Mouse (Mus musculus) liver, embryonic 14.5 days (tissue): ENCODE results near the gene Gm10354. TPM values are rescaled to one million over a fixed set of nuclear protein-coding genes. Genes with fewer than 3 reads are reported as not detected.
A peak's percentile ranks its signal among the peaks of the same experiment; 100 is the strongest.
"Not testable (repeated sequence)": the region's sequence is repeated elsewhere in the genome, so short reads cannot be mapped to it uniquely, and the experiment has no call there.

ENCODE experiments used
- ATAC-seq: fragments of 200-750 bp; cut with Nextera tagmentation; 2 replicates; pipeline ENCODE4 v1.8.0; 2017; ENCODE audit warnings: moderate number of reproducible peaks, mild to moderate bottlenecking, moderate library complexity; ENCODE audit not compliant: insufficient read depth
- DNase-seq, 3 experiments: peaks; one replicate each; pipeline ENCODE4 v3.0.0-alpha.2; 2012 to 2013; ENCODE audit warnings: low read depth in 3 of 3, low spot score in 3 of 3
- H3K27ac ChIP-seq: fragments of 300-500 bp; sonication (generic); 2 replicates; pipeline ENCODE4 v1.5.1; 2014; ENCODE audit warnings: moderate library complexity, mild to moderate bottlenecking, control low read depth, inconsistent platforms
- H3K27me3 ChIP-seq: fragments of 300-500 bp; sonication (generic); 2 replicates; pipeline ENCODE4 v1.6.1; 2014; ENCODE audit warnings: mild to moderate bottlenecking, low read length, moderate library complexity; ENCODE audit not compliant: control insufficient read depth, insufficient read depth
- H3K36me3 ChIP-seq: fragments of 300-500 bp; sonication (generic); replicated peaks from 2 replicates; pipeline ENCODE4 v1.6.1; 2014; ENCODE audit warnings: low read depth; ENCODE audit not compliant: control insufficient read depth, insufficient read depth
- H3K4me1 ChIP-seq, 2 experiments: fragments of 200-500 bp in 1 of 2; fragments of 300-500 bp in 1 of 2; sonication (generic) in 1 of 2; replicated peaks; 2 replicates each; pipeline ENCODE4 v1.6.1; 2012 to 2014; ENCODE audit warnings: antibody characterized with exemption in 1 of 2, inconsistent platforms in 1 of 2, low read length in 1 of 2; ENCODE audit not compliant: control insufficient read depth in 2 of 2, insufficient read depth in 2 of 2
- H3K4me2 ChIP-seq: fragments of 300-500 bp; sonication (generic); 2 replicates; pipeline ENCODE4 v1.6.1; 2014; ENCODE audit warnings: low read depth, mild to moderate bottlenecking, control low read depth, moderate library complexity
- H3K4me3 ChIP-seq, 2 experiments: fragments of 200-500 bp in 1 of 2; fragments of 300-500 bp in 1 of 2; sonication (generic) in 1 of 2; 2 replicates each; pipeline ENCODE4 v1.5.1; 2012 to 2014; ENCODE audit warnings: low read depth in 2 of 2, low read length in 2 of 2, mild to moderate bottlenecking in 2 of 2, control low read depth in 1 of 2, inconsistent platforms in 1 of 2, moderate library complexity in 1 of 2; ENCODE audit not compliant: insufficient read depth in 1 of 2
- H3K9ac ChIP-seq: fragments of 300-500 bp; sonication (generic); replicated peaks from 2 replicates; pipeline ENCODE4 v1.6.1; 2014; ENCODE audit warnings: mild to moderate bottlenecking, control low read depth, moderate library complexity
- H3K9me3 ChIP-seq: fragments of 300-500 bp; sonication (generic); 2 replicates; pipeline ENCODE4 v1.6.1; 2016; ENCODE audit warnings: low read length, mixed read lengths; ENCODE audit not compliant: control insufficient read depth
- CTCF ChIP-seq: IDR thresholded peaks from 2 replicates; pipeline ENCODE4 v1.5.1; 2016; ENCODE audit warnings: antibody characterized with exemption, low read depth, control low read depth
- WGBS: fragments of 180-500 bp; shearing (Covaris S2); extraction: QIAGEN DNeasy Blood & Tissue Kit; methylation state at CpG from one replicate; pipeline ENCODE4 v1.1.7; 2014; ENCODE audit not compliant: insufficient replicate concordance; 5-methylcytosine and 5-hydroxymethylcytosine counted together
- polyA plus RNA-seq, 2 experiments: library from polyadenylated mRNA; depleted of rRNA in 1 of 2; stranded (reverse) in 1 of 2; unstranded in 1 of 2; fragments of >200 nt; fragmentation: Nextera tagmentation in 1 of 2; extraction: Ambion mirVana in 1 of 2; gene quantifications; 2 replicates each; pipeline versions ENCODE4 v1.2.1 to v1.2.3; 2012 to 2014

Gene Gm10354
- not detected in 2 replicates for polyA plus RNA-seq (2012; rRNA removed)
- polyA plus RNA-seq (2014; fragmentation: Nextera tagmentation; extraction: Ambion mirVana): not detected in 2 replicates

DNA sequence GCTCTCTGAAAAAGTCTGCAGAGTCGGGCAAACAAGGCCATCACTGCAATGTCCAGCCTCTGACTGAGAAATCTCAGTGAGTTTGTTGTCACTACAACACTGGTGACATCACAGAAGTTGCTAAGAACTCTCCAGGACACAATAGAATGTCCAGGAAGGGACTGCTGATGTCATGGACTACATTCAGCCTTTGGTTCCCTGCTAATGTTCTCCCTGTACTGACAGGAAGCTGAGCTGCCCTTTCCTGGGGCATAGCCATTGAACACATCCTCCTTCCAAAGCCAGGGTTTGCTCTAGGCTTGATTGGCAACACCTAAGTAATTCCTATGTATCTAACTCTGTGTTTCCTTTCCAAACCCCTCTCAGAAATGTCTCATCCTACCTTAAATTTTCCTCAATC lies at the start of gene Gm10354:
Gm10354 (minus strand) TSS at position 101 of the 400 bp plus-strand sequence.
- WGBS: no CpG with 5 or more reads among the region's 1 CpGs
- not testable (repeated sequence) for H3K27me3 ChIP-seq, H3K4me3 ChIP-seq, H3K36me3 ChIP-seq, DNase-seq, H3K9me3 ChIP-seq, H3K27ac ChIP-seq, H3K4me1 ChIP-seq, ATAC-seq, H3K9ac ChIP-seq, H3K4me2 ChIP-seq

DNA sequence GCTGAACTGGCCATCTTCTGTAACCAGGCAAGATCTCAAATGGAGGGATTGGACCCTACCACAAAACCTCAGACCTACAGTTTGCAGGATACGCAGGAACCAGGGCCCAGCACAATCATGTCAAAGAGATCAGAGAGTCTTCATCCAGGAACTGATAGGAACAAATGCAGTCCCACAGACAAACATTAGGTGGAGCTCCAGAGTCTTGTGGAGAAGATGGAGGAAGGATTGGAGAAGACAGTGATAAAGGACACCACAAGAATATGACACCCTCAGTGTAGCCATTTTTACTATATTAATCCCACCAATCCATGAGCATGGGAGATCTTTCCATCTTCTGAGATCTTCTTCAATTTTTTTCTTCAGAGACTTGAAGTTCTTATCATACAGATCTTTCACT lies 45.6 kb upstream of the Gm10354 start:
- H3K36me3 ChIP-seq, H3K9ac ChIP-seq, H3K4me1 ChIP-seq, H3K4me2 ChIP-seq, ATAC-seq, H3K27me3 ChIP-seq, H3K9me3 ChIP-seq, DNase-seq, H3K4me3 ChIP-seq, H3K27ac ChIP-seq: not testable (repeated sequence)
- 67% methylated on average over 1 of the region's 1 CpGs for WGBS
- peak; percentile 19; the same call in 1 of the 2 replicates for TF ChIP-seq CTCF

DNA sequence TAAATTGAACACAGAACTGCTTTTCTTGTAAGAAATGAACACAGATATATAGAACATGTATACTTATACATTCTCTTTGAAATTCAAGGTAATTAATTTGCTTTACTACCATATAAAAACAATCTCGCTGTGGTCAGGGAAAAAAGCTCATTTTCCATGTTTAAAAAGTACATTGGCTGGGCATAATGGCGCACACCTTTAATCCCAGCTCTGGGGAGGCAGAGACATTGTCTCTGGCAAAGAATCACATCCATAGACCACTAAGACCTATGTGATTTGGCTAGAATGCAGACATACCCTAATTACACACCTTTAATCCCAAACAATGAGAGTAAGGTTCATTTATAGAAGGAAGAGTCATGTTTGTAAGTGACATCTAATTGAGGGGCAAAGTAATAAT lies 41.3 kb upstream of the Gm10354 start:
- not testable (repeated sequence) for H3K36me3 ChIP-seq, H3K4me3 ChIP-seq, H3K9me3 ChIP-seq, H3K4me1 ChIP-seq, DNase-seq, ATAC-seq, H3K27ac ChIP-seq, H3K4me2 ChIP-seq, H3K9ac ChIP-seq, H3K27me3 ChIP-seq
- 43% methylated on average over 2 of the region's 2 CpGs for WGBS

DNA sequence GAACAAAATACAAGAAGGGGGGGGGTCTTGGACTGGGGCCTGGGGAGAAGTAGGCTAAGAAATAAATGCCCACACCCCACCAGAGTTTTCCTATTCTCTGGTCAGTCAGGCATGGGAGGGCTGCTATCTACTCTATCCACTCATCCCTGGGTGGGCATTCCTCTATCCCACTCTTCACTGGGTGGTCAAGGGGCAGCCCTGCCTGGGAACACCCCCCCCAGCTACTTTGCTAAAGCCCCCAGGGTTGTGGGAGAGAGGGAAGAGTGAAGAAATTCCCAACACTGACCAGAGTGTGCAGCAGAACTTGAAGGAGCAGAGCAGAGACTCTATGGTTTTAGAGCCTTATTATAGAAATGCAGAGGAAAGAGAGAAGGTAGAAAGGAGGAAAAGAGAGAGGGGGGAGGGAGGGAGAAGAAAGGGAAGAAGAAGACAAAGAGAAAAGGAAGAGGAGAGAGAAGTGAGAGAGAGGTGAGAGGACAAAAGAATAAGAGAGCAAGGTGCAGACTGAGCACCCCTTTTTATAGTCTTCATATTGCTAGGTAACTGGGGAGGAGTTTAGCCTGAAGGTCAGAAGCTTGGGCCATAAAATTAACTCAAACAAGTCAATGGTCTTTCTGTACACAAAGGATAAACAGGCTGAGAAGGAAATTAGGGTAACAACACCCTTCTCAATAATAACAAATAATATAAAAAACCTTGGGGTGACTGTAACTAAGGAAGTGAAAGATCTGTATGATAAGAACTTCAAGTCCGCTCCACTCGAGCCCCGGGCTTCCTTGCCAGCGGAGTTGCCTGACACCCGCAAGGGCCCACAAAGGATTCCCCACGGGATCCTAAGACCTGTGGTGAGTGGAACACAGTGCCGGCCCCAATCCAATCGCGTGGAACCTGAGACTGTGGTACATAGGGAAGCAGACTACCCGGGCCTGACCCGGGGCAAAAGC lies 32.2 kb upstream of the Gm10354 start:
- not testable (repeated sequence) for H3K4me3 ChIP-seq, H3K27ac ChIP-seq, H3K4me2 ChIP-seq, ATAC-seq, H3K27me3 ChIP-seq, DNase-seq, H3K36me3 ChIP-seq, H3K9me3 ChIP-seq, H3K9ac ChIP-seq, H3K4me1 ChIP-seq
- 66% methylated on average over 11 of the region's 11 CpGs for WGBS

GRCm38 (mm10) chr5:15006907-15007306 lies 28.2 kb upstream of the Gm10354 start:
- DNase-seq, H3K27ac ChIP-seq, H3K4me3 ChIP-seq, H3K36me3 ChIP-seq, H3K4me2 ChIP-seq, ATAC-seq, H3K4me1 ChIP-seq, H3K27me3 ChIP-seq, H3K9ac ChIP-seq, H3K9me3 ChIP-seq: not testable (repeated sequence)
- 40% methylated on average over 3 of the region's 3 CpGs for WGBS

DNA sequence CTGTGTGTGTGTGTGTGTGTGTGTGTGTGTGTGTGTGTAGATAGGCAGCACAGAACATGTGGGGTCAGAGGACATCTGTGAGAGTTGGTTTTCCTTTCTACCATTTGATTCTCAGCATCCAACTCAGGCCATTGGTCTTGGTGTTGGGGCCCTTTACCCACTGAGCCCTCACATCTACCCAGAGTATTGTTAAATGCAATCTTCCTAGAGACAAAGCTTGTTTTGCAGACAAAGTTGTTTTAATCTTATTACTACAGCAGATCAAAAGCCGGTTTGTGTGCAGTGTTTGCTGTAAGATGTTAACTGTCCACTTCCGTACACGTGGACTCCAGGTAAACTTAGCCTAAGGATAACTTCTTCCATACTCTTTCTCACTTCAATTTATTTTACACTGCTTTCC lies 27.6 kb upstream of the Gm10354 start:
- not testable (repeated sequence) for H3K4me2 ChIP-seq, H3K9ac ChIP-seq, H3K27me3 ChIP-seq, H3K4me1 ChIP-seq, ATAC-seq, DNase-seq, H3K9me3 ChIP-seq, H3K36me3 ChIP-seq, H3K27ac ChIP-seq, H3K4me3 ChIP-seq
- WGBS: 51% methylated on average over 3 of the region's 3 CpGs

DNA sequence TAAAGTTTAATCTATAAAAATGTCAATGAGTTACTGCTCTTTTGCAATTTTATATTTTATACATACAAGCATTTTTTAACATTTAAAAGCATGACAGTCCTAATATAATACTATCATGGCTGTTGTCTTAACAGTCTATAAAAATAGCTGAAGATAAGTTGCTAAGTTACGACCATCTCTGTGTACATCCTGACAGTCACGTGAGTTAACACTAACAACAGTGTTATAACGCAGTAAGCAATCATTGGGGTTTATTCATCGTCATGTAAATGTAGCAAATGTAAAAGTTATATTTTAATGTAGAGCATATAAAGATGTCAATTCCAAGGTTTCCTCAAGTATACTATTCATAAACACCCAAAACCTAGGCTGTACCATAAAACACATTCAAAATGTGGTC lies 26.8 kb upstream of the Gm10354 start:
- H3K36me3 ChIP-seq, H3K27me3 ChIP-seq, H3K9ac ChIP-seq, H3K4me1 ChIP-seq, H3K27ac ChIP-seq, DNase-seq, H3K4me2 ChIP-seq, H3K9me3 ChIP-seq, H3K4me3 ChIP-seq: not testable (repeated sequence)
- ATAC-seq: peak; percentile 39; the same call in 1 of the 2 replicates
- 47% methylated on average over 2 of the region's 4 CpGs for whole genome bisulfite sequencing
